Mouse (Mus musculus): ENCODE measurements around the gene Pdcd2. TPM values are rescaled to one million over a fixed set of nuclear protein-coding genes. Genes with fewer than 3 reads are reported as not detected.
A peak's percentile ranks its signal among the peaks of the same experiment; 100 is the strongest.

The Pdcd2 gene
- polyA plus RNA-seq, 1 experiment from 2014 or later = 64.7 TPM

DNA sequence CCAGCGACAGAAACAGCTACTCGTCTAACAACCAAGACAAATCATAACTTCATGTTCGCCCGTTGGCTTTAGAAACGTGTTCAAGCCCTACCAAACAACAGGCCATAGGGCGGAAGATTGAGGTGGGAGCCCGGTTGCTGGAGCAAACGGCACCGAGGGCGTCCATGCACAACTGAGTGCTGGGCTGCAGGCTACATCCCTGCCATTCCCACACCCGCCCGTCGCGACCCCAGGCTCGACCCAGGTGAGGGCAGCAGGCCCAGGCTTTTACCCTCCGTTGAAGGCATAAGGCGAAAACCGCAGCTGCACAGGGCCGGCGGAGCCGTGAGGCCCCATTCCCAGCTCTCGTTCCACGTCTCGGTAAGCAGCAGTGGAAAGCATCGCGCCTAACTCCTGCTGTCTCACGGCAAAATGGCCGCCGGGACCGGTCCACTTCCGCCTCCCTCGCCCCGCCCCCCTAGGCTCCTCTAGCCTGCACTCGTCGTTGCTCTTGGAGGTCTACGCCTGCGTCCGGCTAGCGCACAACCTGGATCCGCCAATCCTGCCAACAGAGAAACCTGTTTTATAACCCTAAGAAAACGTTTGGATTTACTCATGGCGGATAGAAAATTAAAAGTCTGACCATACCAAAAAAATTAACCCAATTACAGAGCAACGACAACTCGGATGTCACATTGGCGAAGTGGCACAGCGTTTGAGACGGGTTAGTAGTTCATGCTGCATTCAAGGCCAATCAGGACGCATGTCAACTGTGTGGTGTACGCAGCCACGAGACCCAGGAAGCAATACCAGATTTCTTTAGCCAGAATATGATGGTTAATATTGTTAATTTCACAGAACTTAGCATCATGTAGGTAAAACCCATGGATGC, 29.0 kb downstream of the Pdcd2 start:
- H3K9ac ChIP-seq (replicated peaks) = peak overlapping the region; percentile 69
- under 1% methylated on average over 50 of the region's 50 CpGs for WGBS
- H3K27ac ChIP-seq (replicated peaks) = peak overlapping the region; percentile 93
- H3K9me3 ChIP-seq = no peaks in the 10 kb centered on the region
- H3K27me3 ChIP-seq = no peaks in the 10 kb centered on the region
- H3K4me2 ChIP-seq (replicated peaks) = peak overlapping the region; percentile 69
- peak; percentile 96 for ATAC-seq (replicated peaks)
- H3K4me1 ChIP-seq = peaks cover 49% of the 10 kb centered on the region
- peaks cover 17% of the 10 kb centered on the region for H3K36me3 ChIP-seq
- H3K4me3 ChIP-seq = peak overlapping the region; percentile 66

DNA sequence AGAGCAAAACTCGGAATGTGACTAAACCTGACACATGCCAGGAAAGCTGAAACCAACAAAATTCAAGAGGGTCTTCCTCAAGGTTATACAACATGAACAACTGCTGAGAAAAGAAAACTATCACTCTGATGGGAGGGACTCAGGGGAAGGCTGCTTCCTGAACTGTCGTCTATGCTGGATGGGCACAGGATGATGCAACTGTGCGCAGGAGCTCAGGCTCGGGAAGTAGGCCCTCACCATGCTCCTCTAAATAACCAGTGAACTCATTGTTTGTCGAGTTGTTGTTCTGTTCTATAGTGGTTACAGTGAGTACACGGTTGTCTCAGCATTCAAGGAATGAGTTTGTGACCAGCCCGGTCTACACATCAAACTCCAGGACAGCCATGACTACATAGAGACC, 36.6 kb downstream of the Pdcd2 start:
- Histone ChIP-seq H3K36me3 (peaks cover 50% of the 10 kb centered on the region), H3K27ac (replicated peaks) (no peak overlapping the region), H3K4me3 (no peak overlapping the region), H3K27me3 (no peaks in the 10 kb centered on the region), H3K4me1 (0 out of 2 replicates have a peak, but pooled peaks cover 9% of the 10 kb centered on the region), H3K4me2 (replicated peaks) (no peak overlapping the region), H3K9ac (replicated peaks) (no peak overlapping the region), H3K9me3 (no peaks in the 10 kb centered on the region)
- WGBS = 90% methylated on average over 7 of the region's 7 CpGs
- ATAC-seq (replicated peaks) = no peak

DNA sequence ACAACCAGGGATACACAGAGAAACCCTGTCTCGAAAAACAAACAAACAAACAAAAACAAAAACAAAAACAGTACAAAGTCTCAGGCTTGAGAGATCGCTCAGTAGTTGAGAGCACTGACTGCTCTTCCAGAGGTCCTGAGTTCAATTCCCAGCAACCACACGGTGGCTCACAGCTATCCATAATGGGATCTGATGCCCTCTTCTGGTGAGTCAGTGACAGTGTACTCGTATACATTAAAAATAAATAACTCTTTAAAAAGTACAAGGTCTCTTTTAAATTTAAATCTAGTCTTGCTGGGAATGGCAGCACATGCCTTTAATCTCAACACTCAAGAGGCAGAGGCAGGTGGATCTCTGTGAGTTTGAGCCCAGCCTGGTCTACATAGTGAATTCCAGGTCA, 54.4 kb downstream of the Pdcd2 start:
- no peaks in the 10 kb centered on the region for H3K27me3 ChIP-seq
- no peak overlapping the region for H3K27ac ChIP-seq (replicated peaks)
- H3K4me3 ChIP-seq = no peak overlapping the region
- no peaks in the 10 kb centered on the region for H3K4me1 ChIP-seq
- no peaks in the 10 kb centered on the region for H3K9me3 ChIP-seq
- H3K4me2 ChIP-seq (replicated peaks) = no peak overlapping the region
- no peak overlapping the region for H3K9ac ChIP-seq (replicated peaks)
- WGBS = 87% methylated on average over 4 of the region's 4 CpGs
- peaks cover 78% of the 10 kb centered on the region for H3K36me3 ChIP-seq
- no peak for ATAC-seq (replicated peaks)

Other genes starting within 250 kb of the Pdcd2 start
- gene Dll1, start 150.4 kb downstream of the Pdcd2 start, polyA plus RNA-seq (2015; fragmentation: Nextera tagmentation; extraction: Ambion mirVana) = 34.6 and 35.9 TPM in 2 replicates
- 47.8 and 48.6 TPM in 2 replicates for gene Fam120b, start 131.1 kb downstream of the Pdcd2 start, polyA plus RNA-seq (2015; fragmentation: Nextera tagmentation; extraction: Ambion mirVana)
- 238 and 248 TPM in 2 replicates for gene Psmb1, start 27.6 kb downstream of the Pdcd2 start, polyA plus RNA-seq (2015; fragmentation: Nextera tagmentation; extraction: Ambion mirVana)
- 69.3 and 71.3 TPM in 2 replicates for gene Tbp, start 27.4 kb downstream of the Pdcd2 start, polyA plus RNA-seq (2015; fragmentation: Nextera tagmentation; extraction: Ambion mirVana)
- gene Prdm9, start 37.1 kb upstream of the Pdcd2 start, polyA plus RNA-seq (2015; fragmentation: Nextera tagmentation; extraction: Ambion mirVana) = 1.4 and 2.2 TPM in 2 replicates
- gene Chd1, start 177.7 kb upstream of the Pdcd2 start, polyA plus RNA-seq (2015; fragmentation: Nextera tagmentation; extraction: Ambion mirVana) = 23.4 and 26.6 TPM in 2 replicates